Mouse (Mus musculus): Measurements from ENCODE around the gene Zdhhc17.

Gene Zdhhc17

GRCm38 (mm10) chr10:110959781-110960180 is 50.2 kb downstream of the Zdhhc17 start:
- in situ Hi-C loops (cut with MboI, MseI) = no loop called here

DNA sequence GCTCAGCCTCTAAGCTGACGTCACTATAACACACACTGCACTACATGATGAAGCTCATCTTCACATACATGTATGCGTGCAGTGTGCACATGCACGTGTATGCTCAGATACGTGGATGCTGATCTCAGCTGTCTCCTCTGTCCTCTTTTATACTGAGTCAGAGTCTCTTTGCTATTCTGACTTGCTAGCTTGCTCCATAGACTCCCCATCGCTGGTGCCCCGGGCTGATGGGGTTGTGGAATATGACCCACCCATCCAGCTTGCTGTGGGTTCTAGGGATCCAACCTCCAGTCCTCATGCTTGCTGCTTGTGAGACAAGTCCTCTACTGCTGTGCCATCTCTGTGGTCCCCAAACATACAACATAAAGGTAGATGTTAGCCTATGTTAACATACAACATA is 51.1 kb downstream of the Zdhhc17 start:
- in situ Hi-C loops (cut with MboI, MseI) = no loop called here

DNA sequence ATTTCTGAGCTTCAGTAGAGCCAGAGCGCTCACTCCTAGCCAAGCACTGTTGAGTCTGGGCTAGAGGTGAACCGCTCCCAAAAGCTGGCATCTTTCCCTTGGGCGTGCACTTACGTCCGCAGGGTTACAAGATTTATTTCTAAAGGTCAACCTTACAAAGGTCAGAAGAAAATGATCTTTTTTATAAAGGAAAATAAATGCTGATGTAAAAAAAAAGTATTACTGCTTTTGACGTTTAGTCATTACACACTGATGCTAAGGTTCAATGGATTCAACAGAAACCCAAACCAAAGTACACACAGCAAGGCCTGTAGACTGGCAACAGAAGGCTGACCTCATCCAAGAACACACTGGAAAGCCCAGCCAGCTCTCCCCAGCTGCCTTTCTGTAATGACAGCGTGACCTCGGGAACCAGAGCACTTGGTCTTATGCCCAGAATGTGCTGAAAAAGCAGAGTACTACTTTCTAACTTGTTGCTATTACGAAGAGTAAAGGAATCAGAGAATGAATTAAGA is 56.9 kb downstream of the Zdhhc17 start:
- in situ Hi-C loops (cut with MboI, MseI) = no loop called here

DNA sequence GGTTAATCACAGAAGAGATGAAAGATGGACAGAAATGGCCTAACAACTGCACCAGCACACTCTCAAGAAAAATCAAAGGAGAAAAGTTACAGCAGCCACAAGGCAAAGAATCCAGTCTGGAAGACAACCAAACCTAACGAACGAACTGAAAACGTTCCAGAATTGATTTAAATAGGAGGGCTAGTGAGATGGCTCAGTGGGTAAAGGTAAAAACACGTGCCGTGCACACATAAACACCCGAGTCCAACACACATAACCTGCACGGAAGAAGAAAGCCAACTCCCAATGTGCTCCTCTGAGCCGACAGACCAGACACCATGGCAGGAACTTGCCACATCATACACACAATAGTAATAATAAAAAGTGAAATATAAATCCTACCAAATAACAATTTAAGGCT is 57.7 kb downstream of the Zdhhc17 start:
- in situ Hi-C loops (cut with MboI, MseI) = no loop called here

DNA sequence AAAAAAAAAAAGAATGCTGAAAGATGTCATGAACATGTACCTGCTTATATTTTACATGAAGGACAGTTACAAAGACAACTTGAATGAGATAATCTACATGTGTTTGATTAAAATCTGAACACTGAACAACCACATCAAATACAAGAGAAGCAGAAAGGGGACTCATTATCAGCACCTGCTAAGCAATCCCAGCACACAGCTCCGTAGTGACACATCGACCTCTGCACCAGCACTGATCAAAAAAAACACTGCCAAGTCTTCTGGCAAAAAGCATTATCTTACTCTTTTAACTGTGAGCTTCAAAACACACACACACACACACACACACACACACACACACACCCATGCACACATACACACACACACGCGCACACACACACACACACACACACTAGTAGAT is 58.2 kb downstream of the Zdhhc17 start:
- in situ Hi-C loops (cut with MboI, MseI) = no loop called here

GRCm38 (mm10) chr10:110951112-110951511 is 58.8 kb downstream of the Zdhhc17 start:
- in situ Hi-C loops (cut with MboI, MseI) = no loop called here

GRCm38 (mm10) chr10:110947574-110947973 is 62.4 kb downstream of the Zdhhc17 start:
- in situ Hi-C loops (cut with MboI, MseI) = no loop called here

- in situ Hi-C loops (cut with MboI, MseI) = no loop called here
Measured at GRCm38 (mm10) chr10:110945966-110946365, 64.0 kb downstream of the Zdhhc17 start.

DNA sequence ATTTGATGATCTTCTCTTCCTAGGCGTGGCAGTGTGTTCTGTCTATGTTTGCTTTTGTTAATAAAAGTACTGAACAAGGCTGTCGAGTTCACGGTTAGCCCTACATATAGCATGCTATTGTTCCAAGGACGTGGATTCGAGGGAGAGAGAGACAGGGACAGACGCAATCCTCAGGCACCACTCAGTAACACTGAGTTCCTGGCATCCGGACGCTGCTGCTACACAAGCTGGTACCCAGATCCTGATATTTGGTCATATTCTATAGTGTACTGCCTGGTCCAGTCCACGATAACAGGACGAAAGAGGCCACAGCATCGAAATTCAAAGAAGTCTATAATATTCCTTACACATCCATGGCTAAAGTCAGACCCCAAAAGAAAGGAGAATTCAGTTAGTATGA is 65.8 kb downstream of the Zdhhc17 start:
- in situ Hi-C loops (cut with MboI, MseI) = no loop called here

DNA sequence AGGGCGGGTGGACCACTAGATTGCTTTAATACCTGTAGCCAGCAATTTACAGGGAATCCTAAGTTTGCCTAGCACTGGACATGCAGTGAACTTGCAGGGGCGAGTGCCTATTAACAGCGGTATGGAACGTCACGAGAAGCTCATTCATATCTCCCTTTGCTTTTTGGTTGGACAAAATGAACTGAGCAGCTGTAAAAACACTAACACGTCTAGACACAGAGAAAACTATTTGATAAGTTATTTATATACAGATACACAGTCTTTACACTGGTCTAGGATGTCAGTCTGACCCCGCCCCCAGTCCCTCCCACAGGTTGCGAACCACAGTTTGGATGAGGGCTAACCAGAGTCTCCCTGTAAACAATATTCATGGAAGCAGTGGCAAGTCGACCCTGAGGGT is 67.1 kb downstream of the Zdhhc17 start:
- in situ Hi-C loops (cut with MboI, MseI) = no loop called here

DNA sequence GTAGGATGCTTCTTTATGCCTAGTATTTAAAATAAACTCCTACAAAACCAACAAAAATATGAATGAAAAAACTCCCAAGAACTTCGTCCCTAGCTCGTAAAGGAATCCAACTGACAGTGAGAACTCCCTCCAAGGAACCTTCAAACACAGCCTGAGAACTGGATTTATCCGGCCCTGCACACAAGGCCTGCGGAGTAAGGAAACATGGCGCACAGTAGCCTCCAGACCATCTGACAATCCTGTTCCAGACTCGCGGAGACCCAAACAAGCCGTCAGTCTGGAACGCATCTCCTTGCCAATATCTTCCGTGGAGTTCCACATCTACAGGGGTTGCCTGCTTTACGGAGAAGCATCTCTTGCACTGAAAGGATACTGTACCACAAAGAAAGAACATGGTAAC is 68.0 kb downstream of the Zdhhc17 start:
- in situ Hi-C loops (cut with MboI, MseI) = no loop called here

DNA sequence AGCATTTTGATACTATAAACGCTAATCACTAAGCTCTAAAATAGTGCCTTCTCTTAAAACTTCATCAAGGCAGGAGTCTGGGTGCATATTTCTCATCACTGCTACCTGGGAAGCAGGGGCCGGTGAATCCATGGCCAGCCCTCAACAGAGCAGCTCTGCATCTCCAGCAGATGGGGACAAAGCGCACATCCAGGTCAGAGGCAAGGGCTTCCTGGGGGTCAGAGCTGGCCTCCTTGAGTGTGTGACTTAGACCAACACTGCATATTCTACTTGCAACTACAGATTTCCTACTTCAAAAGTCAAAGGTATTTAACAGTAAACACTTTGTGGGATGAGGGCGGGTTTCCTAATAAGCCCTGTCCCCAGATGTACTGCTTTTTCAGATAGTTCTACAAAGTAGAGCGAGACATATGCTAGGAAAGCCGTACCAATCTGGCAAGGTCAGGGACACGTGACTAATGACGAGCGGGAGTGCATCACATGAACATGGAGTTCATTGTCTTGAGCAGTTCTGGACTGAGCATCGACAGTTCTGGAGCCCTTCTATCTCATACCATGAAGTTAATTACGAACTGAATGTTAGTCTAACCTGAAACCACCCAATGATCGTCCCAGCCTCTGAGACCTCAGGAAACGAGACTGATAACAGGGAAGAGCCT is 69.1 kb downstream of the Zdhhc17 start:
- in situ Hi-C loops (cut with MboI, MseI) = no loop called here

- in situ Hi-C loops (cut with MboI, MseI) = no loop called here
Measured at GRCm38 (mm10) chr10:110939717-110940116, 70.2 kb downstream of the Zdhhc17 start.

DNA sequence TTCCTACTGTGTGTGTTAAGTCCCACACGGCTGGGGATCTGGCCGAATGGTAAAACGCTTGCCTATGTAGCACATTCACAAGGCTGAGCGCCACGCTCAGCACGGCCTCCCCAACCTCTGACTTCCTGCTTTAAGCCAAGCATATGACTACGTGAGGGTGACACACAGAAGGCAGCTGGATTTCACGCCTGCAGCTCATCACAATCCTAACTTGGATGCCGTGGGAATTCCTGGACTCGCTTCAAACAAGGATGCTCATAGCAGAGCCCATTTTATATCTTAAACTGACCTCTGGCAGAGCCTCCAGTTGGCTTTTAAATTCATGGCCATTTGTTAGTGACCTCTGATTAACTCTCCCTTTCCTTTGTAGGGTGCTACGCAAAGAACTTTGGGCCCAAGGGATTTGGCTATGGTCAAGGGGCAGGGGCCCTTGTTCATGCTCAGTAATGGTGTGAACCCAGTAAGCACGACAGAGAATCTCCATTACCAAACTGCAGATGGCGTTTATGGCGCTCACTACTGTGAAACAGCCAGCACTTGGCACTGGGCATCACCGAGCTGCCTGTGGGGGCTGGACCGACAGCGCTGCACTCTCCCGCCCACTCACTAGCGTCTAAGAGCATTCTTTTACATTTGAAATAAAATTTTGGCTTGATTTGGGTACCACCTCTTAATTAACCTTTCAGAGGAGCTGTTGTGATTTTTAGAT is 70.9 kb downstream of the Zdhhc17 start:
- in situ Hi-C loops (cut with MboI, MseI) = no loop called here

GRCm38 (mm10) chr10:110938361-110938760 is 71.6 kb downstream of the Zdhhc17 start:
- in situ Hi-C loops (cut with MboI, MseI) = no loop called here

DNA sequence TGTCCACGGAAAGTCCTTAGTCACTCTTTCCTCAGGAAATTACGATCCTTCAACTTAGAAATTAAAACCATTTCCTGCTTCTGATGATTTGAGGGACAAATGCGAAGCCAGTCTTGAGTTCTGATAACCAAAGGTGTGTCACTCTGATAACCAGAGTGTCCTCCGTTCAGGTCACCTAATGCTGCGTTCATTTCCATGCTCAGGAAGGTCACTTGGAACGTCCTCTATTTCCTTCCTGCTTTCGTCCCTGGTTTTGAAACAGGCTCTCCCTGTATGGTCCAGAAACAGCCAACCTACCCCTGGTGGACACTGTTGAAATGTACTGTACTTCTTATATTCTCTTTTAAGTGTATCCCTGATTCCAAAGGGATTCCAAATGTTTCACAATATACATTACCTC is 74.3 kb downstream of the Zdhhc17 start:
- in situ Hi-C loops (cut with MboI, MseI) = no loop called here

- in situ Hi-C loops (cut with MboI, MseI) = no loop called here
Measured at GRCm38 (mm10) chr10:110935081-110935480, 74.9 kb downstream of the Zdhhc17 start.

DNA sequence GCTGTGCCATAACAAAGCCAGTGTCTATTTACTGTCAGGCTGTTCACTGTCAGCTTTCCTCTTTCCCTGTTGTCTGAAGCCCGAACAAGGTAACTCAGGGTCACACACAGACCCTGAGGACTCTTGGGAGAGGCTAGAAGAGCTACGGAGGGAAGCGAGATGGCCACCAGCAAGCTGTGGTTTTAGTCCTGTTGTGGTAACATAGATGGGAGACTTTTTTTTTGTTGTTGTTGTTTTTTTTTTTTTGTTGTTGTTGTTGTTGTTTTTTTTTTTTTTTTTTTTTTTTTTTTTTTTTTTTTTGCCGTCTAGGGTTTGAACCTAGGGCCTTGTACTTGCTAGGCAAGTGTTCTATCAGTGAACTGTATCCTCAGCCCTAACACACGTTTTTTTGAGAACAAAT is 76.4 kb downstream of the Zdhhc17 start:
- in situ Hi-C loops (cut with MboI, MseI) = no loop called here

DNA sequence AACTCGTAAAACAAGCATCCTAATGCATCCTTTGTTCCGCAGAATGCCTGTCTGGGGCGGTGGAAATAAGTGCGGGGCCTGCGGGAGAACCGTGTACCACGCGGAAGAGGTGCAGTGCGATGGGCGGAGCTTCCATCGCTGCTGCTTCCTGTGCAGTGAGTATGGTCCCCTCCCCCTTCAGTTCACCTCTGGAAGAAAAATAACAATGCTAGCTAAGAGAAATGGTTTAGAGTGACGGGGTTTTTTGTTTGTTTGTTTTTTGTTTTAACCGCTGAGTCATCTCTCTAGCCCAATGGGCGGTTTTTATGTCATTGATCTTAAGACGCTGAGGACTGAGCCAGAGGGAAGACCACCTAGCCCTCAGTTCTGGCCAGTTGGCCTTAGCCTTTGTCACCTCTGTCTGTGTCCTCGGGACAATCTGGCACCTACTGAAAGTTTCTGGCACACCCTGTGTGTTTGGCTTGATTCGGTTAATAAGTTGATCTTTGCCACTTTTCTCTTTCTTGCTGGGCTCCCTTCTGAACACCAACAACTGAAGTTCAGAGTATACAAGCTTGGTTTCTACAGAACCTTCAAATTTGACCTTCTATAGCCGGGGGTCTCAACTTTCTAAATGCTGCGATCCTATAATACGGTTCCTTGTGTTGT is 77.9 kb downstream of the Zdhhc17 start:
- in situ Hi-C loops (cut with MboI, MseI) = no loop called here

GRCm38 (mm10) chr10:110931161-110931912 is 78.6 kb downstream of the Zdhhc17 start:
- in situ Hi-C loops (cut with MboI, MseI) = no loop called here

- in situ Hi-C loops (cut with MboI, MseI) = no loop called here
Measured at GRCm38 (mm10) chr10:110929756-110930155, 80.2 kb downstream of the Zdhhc17 start.

DNA sequence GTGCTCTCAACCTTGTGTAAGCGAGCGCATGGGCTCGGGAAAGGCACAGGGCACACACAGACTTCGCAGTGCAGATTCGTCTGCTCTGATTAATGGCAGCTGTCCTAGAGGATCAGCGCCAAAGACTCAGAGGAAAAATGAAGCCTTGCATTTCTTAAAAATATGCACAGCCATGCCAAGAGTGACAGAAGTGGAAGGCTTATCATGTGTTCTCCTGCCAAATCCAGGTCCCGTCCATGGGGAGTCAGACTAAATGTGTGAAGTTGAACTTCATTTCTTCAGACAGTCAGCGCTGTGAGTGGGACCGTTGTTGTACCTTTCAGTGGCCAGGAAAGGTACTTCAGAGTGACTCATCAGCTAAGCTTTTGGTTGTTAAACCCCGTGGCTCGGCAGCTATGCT is 82.4 kb downstream of the Zdhhc17 start:
- in situ Hi-C loops (cut with MboI, MseI) = no loop called here

Measured in regulatory T cell (primary cell).